Mouse (Mus musculus): ENCODE data around the gene Crabp1. TPM values are rescaled to one million over a fixed set of nuclear protein-coding genes. Genes with fewer than 3 reads are reported as not detected.

The Crabp1 gene
- total RNA-seq, 2 experiments from 2014 or later = 0.49 TPM; not detected in 1

- no peak for DNase-seq
Observed at GRCm38 (mm10) chr9:54770140-54770780, 5.7 kb downstream of the Crabp1 start.

GRCm38 (mm10) chr9:54776451-54776982, 12.0 kb downstream of the Crabp1 start:
- no peak for DNase-seq

- DNase-seq = no peak
Observed at GRCm38 (mm10) chr9:54779280-54779679, 14.7 kb downstream of the Crabp1 start.

GRCm38 (mm10) chr9:54782504-54782903, 18.0 kb downstream of the Crabp1 start:
- DNase-seq = no peak

GRCm38 (mm10) chr9:54784003-54784402, 19.5 kb downstream of the Crabp1 start:
- no peak for DNase-seq

- no peak for DNase-seq
Observed at GRCm38 (mm10) chr9:54785215-54785614, 20.7 kb downstream of the Crabp1 start.

- no peak for DNase-seq
Observed at GRCm38 (mm10) chr9:54786083-54786482, 21.5 kb downstream of the Crabp1 start.

- DNase-seq = peak; percentile 40
Observed at GRCm38 (mm10) chr9:54787760-54788159, 23.2 kb downstream of the Crabp1 start.

GRCm38 (mm10) chr9:54790271-54790670, 25.7 kb downstream of the Crabp1 start:
- DNase-seq = no peak

- DNase-seq = peak; percentile 11
Observed at GRCm38 (mm10) chr9:54801460-54801961, 37.0 kb downstream of the Crabp1 start.

GRCm38 (mm10) chr9:54802749-54803679, 38.5 kb downstream of the Crabp1 start:
- no peak for DNase-seq

GRCm38 (mm10) chr9:54804351-54804750, 39.8 kb downstream of the Crabp1 start:
- DNase-seq = peak; percentile 18

- no peak for DNase-seq
Observed at GRCm38 (mm10) chr9:54807761-54808160, 43.2 kb downstream of the Crabp1 start.

GRCm38 (mm10) chr9:54809953-54810352, 45.4 kb downstream of the Crabp1 start:
- DNase-seq = no peak

- no peak for DNase-seq
Observed at GRCm38 (mm10) chr9:54816508-54817201, 52.1 kb downstream of the Crabp1 start.

- no peak for DNase-seq
Observed at GRCm38 (mm10) chr9:54821442-54822100, 57.0 kb downstream of the Crabp1 start.

Other genes with a start within 250 kb of the Crabp1 start
- gene Sh2d7, start 225.8 kb upstream of the Crabp1 start, total RNA-seq (2021) = not detected
- gene Cib2, start 204.5 kb upstream of the Crabp1 start, total RNA-seq (2021) = 100 to 1,000 TPM; 101 to 109 TPM
- gene Idh3a, start 178.4 kb upstream of the Crabp1 start, total RNA-seq (2021) = 100 to 1,000 TPM; 561 to 568 TPM
- gene Acsbg1, start 102.9 kb upstream of the Crabp1 start, total RNA-seq (2021) = under 1 TPM; 0.32 to 0.33 TPM
- 100 to 1,000 TPM in 1 of 2 experiments, 10 to 100 TPM in 1; 62.5 to 147 TPM for gene Dnaja4, start 65.9 kb upstream of the Crabp1 start, total RNA-seq (2021)
- 10 to 100 TPM; 18.0 to 19.1 TPM for gene Wdr61, start 30.2 kb upstream of the Crabp1 start, total RNA-seq (2021)
- gene Ireb2, start 99.0 kb downstream of the Crabp1 start, total RNA-seq (2021) = 10 to 100 TPM; 21.7 to 22.1 TPM
- under 1 TPM; 0.83 to 0.84 TPM for gene Hykk, start 152.5 kb downstream of the Crabp1 start, total RNA-seq (2021)
- gene Psma4, start 186.0 kb downstream of the Crabp1 start, total RNA-seq (2021) = 100 to 1,000 TPM; 109 to 123 TPM
- gene AY074887, start 186.2 kb downstream of the Crabp1 start, total RNA-seq (2021) = not detected
- not detected for gene Chrna5, start 216.1 kb downstream of the Crabp1 start, total RNA-seq (2021)

All from gastrocnemius, postnatal 25 days (tissue).